Mouse (Mus musculus): ENCODE results near the gene Enho.
"Not testable (repeated sequence)": the region's sequence is repeated elsewhere in the genome, so short reads cannot be mapped to it uniquely, and the experiment has no call there.

- TF ChIP-seq CTCF, EP300 (IDR thresholded peaks at IDR 0.05; ENCODE audit: low read depth): not testable (repeated sequence)
Observed at GRCm38 (mm10) chr4:41685882-41686492, 45.9 kb upstream of the Enho start.

Data from liver, postnatal 0 days (tissue).